Mouse (Mus musculus) kidney, postnatal 0 days (tissue): ENCODE data around the gene Ssr1. TPM values are rescaled to one million over a fixed set of nuclear protein-coding genes. Genes with fewer than 3 reads are reported as not detected.

ENCODE experiments used
- ATAC-seq: fragments of 200-750 bp; cut with Nextera tagmentation; replicated peaks from 2 replicates; pipeline ENCODE4 v1.8.0; 2017; ENCODE audit warnings: low read depth, moderate number of reproducible peaks, moderate TSS enrichment, moderate library complexity; ENCODE audit not compliant: low FRiP score
- DNase-seq: peaks from one replicate; pipeline ENCODE4 v3.0.0-alpha.2; 2016; ENCODE audit warnings: low spot score
- H3K27ac ChIP-seq: fragments of 300-500 bp; sonication (generic); 2 replicates; pipeline ENCODE4 v1.5.1; 2014; ENCODE audit warnings: mild to moderate bottlenecking
- H3K27me3 ChIP-seq: fragments of 300-500 bp; sonication (generic); 2 replicates; pipeline ENCODE4 v1.6.1; 2014; ENCODE audit warnings: low read length, mixed read lengths; ENCODE audit not compliant: insufficient read depth
- H3K36me3 ChIP-seq: fragments of 300-500 bp; sonication (generic); 2 replicates; pipeline ENCODE4 v1.6.1; 2014; ENCODE audit warnings: low read length, mixed read lengths; ENCODE audit not compliant: insufficient read depth
- H3K4me1 ChIP-seq: fragments of 300-500 bp; sonication (generic); replicated peaks from 2 replicates; pipeline ENCODE4 v1.6.1; 2014; ENCODE audit warnings: antibody characterized with exemption, low read length, mixed read lengths; ENCODE audit not compliant: insufficient read depth
- H3K4me2 ChIP-seq: fragments of 300-500 bp; sonication (generic); 2 replicates; pipeline ENCODE4 v1.6.1; 2014; ENCODE audit warnings: mild to moderate bottlenecking, low read length, moderate library complexity, mixed read lengths
- H3K4me3 ChIP-seq: fragments of 300-500 bp; sonication (generic); replicated peaks from 2 replicates; pipeline ENCODE4 v1.5.1; 2014; ENCODE audit warnings: low read depth, low read length
- H3K9ac ChIP-seq: fragments of 300-500 bp; sonication (generic); 2 replicates; pipeline ENCODE4 v1.6.1; 2014; ENCODE audit warnings: low read depth, low read length
- H3K9me3 ChIP-seq: fragments of 300-500 bp; sonication (generic); replicated peaks from 2 replicates; pipeline ENCODE4 v1.6.1; 2016; ENCODE audit warnings: low read length, inconsistent platforms, mixed read lengths
- CTCF ChIP-seq: IDR thresholded peaks from 2 replicates; pipeline ENCODE4 v1.5.1; 2016; ENCODE audit warnings: antibody characterized with exemption, low read depth, mild to moderate bottlenecking, moderate library complexity
- WGBS: fragments of 180-500 bp; shearing (Covaris S2); extraction: QIAGEN DNeasy Blood & Tissue Kit; methylation state at CpG from one replicate; pipeline ENCODE4 v1.1.7; 2014; 5-methylcytosine and 5-hydroxymethylcytosine counted together
- polyA plus RNA-seq: library from polyadenylated mRNA; unstranded; fragments of >200 nt; fragmentation: Nextera tagmentation; extraction: Ambion mirVana; gene quantifications from 2 replicates; pipeline ENCODE4 v1.2.1, GENCODE M21; 2015

Ssr1 gene
- polyA plus RNA-seq, 1 experiment from 2014 or later, result 116 TPM

- ATAC-seq (no peak), DNase-seq (no peak)
- no peak overlapping the region for H3K4me3 ChIP-seq
- H3K9ac ChIP-seq, result no peak overlapping the region
- no peaks in the 10 kb centered on the region for H3K27me3 ChIP-seq
- H3K4me2 ChIP-seq, result no peak overlapping the region
- TF ChIP-seq CTCF, result no peak
- no peaks in the 10 kb centered on the region for H3K4me1 ChIP-seq
- no peaks in the 10 kb centered on the region for H3K9me3 ChIP-seq
- H3K36me3 ChIP-seq, result peaks cover 30% of the 10 kb centered on the region
- 87% methylated on average over 10 of the region's 10 CpGs for WGBS
- no peak overlapping the region for H3K27ac ChIP-seq
Measured at GRCm38 (mm10) chr13:37923643-37924460, 70.2 kb downstream of the Ssr1 start.

GRCm38 (mm10) chr13:37923091-37923490 lies 70.9 kb downstream of the Ssr1 start:
- Histone ChIP-seq H3K4me2 (no peak overlapping the region), H3K9ac (no peak overlapping the region), H3K4me1 (no peaks in the 10 kb centered on the region), H3K36me3 (peaks cover 25% of the 10 kb centered on the region), H3K9me3 (no peaks in the 10 kb centered on the region), H3K27ac (no peak overlapping the region), H3K4me3 (no peak overlapping the region), H3K27me3 (no peaks in the 10 kb centered on the region)
- WGBS, result 90% methylated on average over 4 of the region's 4 CpGs
- TF ChIP-seq CTCF, result no peak
- DNase-seq (no peak), ATAC-seq (no peak)

GRCm38 (mm10) chr13:37920727-37921126 lies 73.3 kb downstream of the Ssr1 start:
- Histone ChIP-seq H3K4me1 (no peaks in the 10 kb centered on the region), H3K4me3 (no peak overlapping the region), H3K4me2 (no peak overlapping the region), H3K9me3 (no peaks in the 10 kb centered on the region), H3K27ac (peak overlapping the region; percentile 62), H3K27me3 (no peaks in the 10 kb centered on the region), H3K36me3 (peaks cover 37% of the 10 kb centered on the region), H3K9ac (no peak overlapping the region)
- no peak for ATAC-seq
- TF ChIP-seq CTCF, result no peak
- no peak for DNase-seq
- WGBS, result 70% methylated on average over 2 of the region's 2 CpGs

GRCm38 (mm10) chr13:37919711-37920277 lies 74.2 kb downstream of the Ssr1 start:
- H3K27ac ChIP-seq, result peak overlapping the region; percentile 62; the same call in 1 of the 2 replicates
- no peak; the same call in 1 of the 2 replicates for ATAC-seq
- H3K27me3 ChIP-seq, result no peaks in the 10 kb centered on the region
- H3K36me3 ChIP-seq, result peaks cover 33% of the 10 kb centered on the region
- no peak for DNase-seq
- H3K9me3 ChIP-seq, result no peaks in the 10 kb centered on the region
- no peak for TF ChIP-seq CTCF
- H3K4me2 ChIP-seq, result no peak overlapping the region
- WGBS, result 72% methylated on average over 3 of the region's 3 CpGs
- no peak overlapping the region for H3K9ac ChIP-seq
- H3K4me3 ChIP-seq, result no peak overlapping the region
- no peaks in the 10 kb centered on the region for H3K4me1 ChIP-seq

DNA sequence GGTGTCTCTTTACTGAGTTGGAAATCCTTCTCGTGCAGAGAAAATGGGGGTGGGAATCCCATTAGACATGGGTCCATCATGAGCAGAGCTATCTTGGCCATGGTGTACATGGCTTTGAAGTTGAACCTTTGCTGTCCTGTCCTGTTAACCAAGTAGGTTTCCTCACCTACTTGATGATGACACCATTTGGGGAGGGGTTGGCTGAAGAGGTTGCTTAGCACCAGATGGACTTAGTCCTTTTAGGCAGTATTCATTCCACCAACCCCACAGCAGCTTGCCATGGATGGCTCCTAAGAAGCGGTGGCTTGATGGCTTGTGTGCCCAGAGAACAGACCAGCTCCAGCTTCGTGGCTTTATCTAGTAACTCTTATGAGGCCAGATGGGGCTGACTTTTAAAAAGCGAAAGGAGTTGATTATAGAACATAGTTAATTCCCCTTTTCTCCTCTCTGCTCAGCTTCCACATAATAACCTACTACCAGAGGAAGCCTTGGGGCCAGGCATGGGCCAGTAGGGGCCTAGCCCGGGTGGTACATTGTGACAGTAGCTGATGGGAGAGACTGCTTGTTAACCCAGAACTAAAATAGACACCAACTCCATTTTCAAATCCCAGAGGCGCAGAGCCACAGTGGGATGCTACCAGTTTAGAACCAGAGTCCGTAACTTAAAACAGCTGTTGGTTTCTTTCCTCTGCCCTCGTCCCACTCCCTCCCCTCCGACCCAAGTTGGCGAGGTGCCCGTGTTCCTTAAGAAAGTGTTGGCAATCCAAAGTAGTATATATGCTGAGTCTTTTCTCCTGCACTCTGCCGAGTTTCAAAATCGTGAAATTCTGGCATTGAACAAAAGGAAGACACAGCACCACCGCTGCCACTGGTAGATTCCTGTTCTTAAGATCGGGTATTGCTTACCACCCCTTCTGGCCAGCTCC lies 75.4 kb downstream of the Ssr1 start:
- Histone ChIP-seq H3K27me3 (no peaks in the 10 kb centered on the region), H3K9ac (no peak overlapping the region), H3K4me3 (no peak overlapping the region), H3K4me2 (no peak overlapping the region), H3K36me3 (peaks cover 37% of the 10 kb centered on the region), H3K9me3 (no peaks in the 10 kb centered on the region), H3K27ac (0 out of 2 replicates have a peak overlapping the region, but pooled peaks have one; percentile 5), H3K4me1 (no peaks in the 10 kb centered on the region)
- ATAC-seq (peak; percentile 56), DNase-seq (no peak)
- TF ChIP-seq CTCF, result no peak
- 79% methylated on average over 15 of the region's 15 CpGs for WGBS

Other genes starting within 250 kb of the Ssr1 start
- gene Rreb1, start 215.8 kb downstream of the Ssr1 start, polyA plus RNA-seq, result 9.0 and 10.4 TPM in 2 replicates
- 39.7 and 40.0 TPM in 2 replicates for gene Riok1, start 42.8 kb upstream of the Ssr1 start, polyA plus RNA-seq
- 2.0 and 2.1 TPM in 2 replicates for gene Cage1, start 42.9 kb upstream of the Ssr1 start, polyA plus RNA-seq
- 4.4 and 4.8 TPM in 2 replicates for gene Dsp, start 157.1 kb upstream of the Ssr1 start, polyA plus RNA-seq
- 30.9 and 33.4 TPM in 2 replicates for gene Snrnp48, start 210.7 kb upstream of the Ssr1 start, polyA plus RNA-seq